Mouse (Mus musculus) MEL (cell line): ENCODE results near the gene Zbtb1.

Experiments used
- BHLHE40 ChIP-seq: IDR thresholded peaks from 2 replicates; pipeline ENCODE4 v1.6.1; 2012; ENCODE audit warnings: low read depth, mild to moderate bottlenecking, inconsistent platforms, low read length, improper control_type of control experiment, borderline replicate concordance
- CHD2 ChIP-seq: IDR thresholded peaks from 2 replicates; pipeline ENCODE4 v1.6.1; 2011; ENCODE audit warnings: low read length, improper control_type of control experiment
- CTCF ChIP-seq, 3 experiments: IDR thresholded peaks in 2 of 3; conservative IDR thresholded peaks in 1 of 3; 2 replicates each; pipeline ENCODE4 v1.5.1; 2011 to 2012; ENCODE audit warnings: low read length in 3 of 3, low read depth in 2 of 3, mild to moderate bottlenecking in 2 of 3, improper control_type of control experiment in 1 of 3, inconsistent platforms in 1 of 3, mixed read lengths in 1 of 3, moderate library complexity in 1 of 3; ENCODE audit not compliant: control insufficient read depth in 1 of 3, insufficient read depth in 1 of 3, poor library complexity in 1 of 3, severe bottlenecking in 1 of 3
- ETS1 ChIP-seq: IDR thresholded peaks from 2 replicates; pipeline ENCODE4 v1.6.1; 2012; ENCODE audit warnings: low read depth, mild to moderate bottlenecking, inconsistent platforms, low read length, improper control_type of control experiment, moderate library complexity
- MAZ ChIP-seq: IDR thresholded peaks from 2 replicates; pipeline ENCODE4 v1.6.1; 2012; ENCODE audit warnings: low read depth, mild to moderate bottlenecking, inconsistent platforms, low read length, improper control_type of control experiment
- POLR2A ChIP-seq, 2 experiments: IDR thresholded peaks; 2 replicates each; pipeline ENCODE4 v1.6.1; 2011 to 2012; ENCODE audit warnings: low read length in 2 of 2, mild to moderate bottlenecking in 2 of 2, control low read depth in 1 of 2, improper control_type of control experiment in 1 of 2, low read depth in 1 of 2, moderate library complexity in 1 of 2; ENCODE audit not compliant: control insufficient read depth in 1 of 2, insufficient read depth in 1 of 2, poor library complexity in 1 of 2
- SMC3 ChIP-seq: IDR thresholded peaks from 2 replicates; pipeline ENCODE4 v1.6.1; 2011; ENCODE audit warnings: low read depth, low read length, improper control_type of control experiment
- TAL1 ChIP-seq: IDR thresholded peaks from 2 replicates; pipeline ENCODE4 v1.6.1; 2012; ENCODE audit warnings: mild to moderate bottlenecking, inconsistent platforms, low read length, moderate library complexity, mixed read lengths
- UBTF ChIP-seq: IDR thresholded peaks from 2 replicates; pipeline ENCODE4 v1.6.1; 2012; ENCODE audit warnings: low read depth, mild to moderate bottlenecking, inconsistent platforms, low read length, improper control_type of control experiment, moderate library complexity, borderline replicate concordance; ENCODE audit not compliant: insufficient read depth

DNA sequence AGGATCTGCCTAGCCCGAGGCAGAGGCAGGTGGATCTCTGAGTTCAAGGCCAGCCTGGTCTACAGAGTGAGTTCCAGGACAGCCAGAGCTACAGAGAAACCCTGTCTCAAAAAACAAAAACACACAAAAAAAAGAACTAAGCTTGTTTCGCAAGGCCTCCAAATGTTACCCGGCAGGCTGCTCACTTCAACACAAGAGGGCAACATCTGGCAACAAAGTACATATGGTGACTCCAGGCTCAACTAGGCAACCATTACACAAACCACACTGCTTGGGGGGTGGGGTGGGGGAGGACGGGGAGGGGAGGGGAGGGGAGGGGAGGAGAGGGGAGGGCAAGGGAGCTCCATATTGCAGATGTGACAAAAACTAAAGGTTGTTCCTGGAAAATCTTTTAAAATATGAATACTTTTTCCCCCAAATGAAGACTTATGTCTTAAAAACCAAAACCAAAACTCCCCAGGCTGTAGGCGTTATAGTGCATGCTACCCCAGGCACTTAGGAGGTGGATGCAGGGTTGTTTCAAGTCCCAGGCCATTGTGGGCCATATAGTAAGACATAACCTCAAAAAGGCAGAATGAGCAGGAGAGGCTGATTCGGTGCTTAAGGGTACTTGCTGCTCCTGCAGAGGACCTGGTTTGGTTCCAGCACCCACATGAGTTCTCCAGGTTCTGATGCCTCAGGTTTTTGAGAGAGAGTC, 24.2 kb upstream of the Zbtb1 start:
- TF ChIP-seq BHLHE40 (no peak), CHD2 (no peak), POLR2A (IDR thresholded peaks at IDR 0.05; ENCODE audit: control insufficient read depth in 1 of 2, insufficient read depth in 1 of 2, low read depth in 1 of 2, low read length in 2 of 2, poor library complexity in 1 of 2) (no peak), CTCF (IDR thresholded peaks at IDR 0.05 in 2 of 3, conservative IDR thresholded peaks at IDR 0.05 in 1 of 3; ENCODE audit: control insufficient read depth in 1 of 3, insufficient read depth in 1 of 3, low read depth in 2 of 3, low read length in 3 of 3, poor library complexity in 1 of 3, severe bottlenecking in 1 of 3) (peak in 2 of 3 experiments; percentile 30 to 47; a peak in 2 of 6 replicates), UBTF (no peak), MAZ (no peak), TAL1 (no peak), ETS1 (no peak), SMC3 (peak; percentile 53)
